Mouse (Mus musculus) intestine, postnatal 0 days (tissue): ENCODE results near the gene Lpo. TPM values are rescaled to one million over a fixed set of nuclear protein-coding genes. Genes with fewer than 3 reads are reported as not detected.

Experiments
- ATAC-seq: fragments of 200-750 bp; cut with Nextera tagmentation; 2 replicates; pipeline ENCODE4 v1.8.0; 2017; ENCODE audit warnings: mild to moderate bottlenecking, moderate TSS enrichment, moderate library complexity
- H3K27ac ChIP-seq: fragments of 300-500 bp; sonication (generic); 2 replicates; pipeline ENCODE4 v1.5.1; 2014; ENCODE audit warnings: mild to moderate bottlenecking, low read depth, low read length, moderate library complexity
- H3K27me3 ChIP-seq: fragments of 300-500 bp; sonication (generic); replicated peaks from 2 replicates; pipeline ENCODE4 v1.6.1; 2014; ENCODE audit warnings: low read length, mixed read lengths; ENCODE audit not compliant: control insufficient read depth, insufficient read depth
- H3K36me3 ChIP-seq: fragments of 300-500 bp; sonication (generic); 2 replicates; pipeline ENCODE4 v1.6.1; 2014; ENCODE audit warnings: mild to moderate bottlenecking, moderate library complexity; ENCODE audit not compliant: control insufficient read depth, insufficient read depth
- H3K4me1 ChIP-seq: fragments of 300-500 bp; sonication (generic); replicated peaks from 2 replicates; pipeline ENCODE4 v1.6.1; 2014; ENCODE audit warnings: antibody characterized with exemption, low read length, mixed read lengths; ENCODE audit not compliant: control insufficient read depth, insufficient read depth
- H3K4me2 ChIP-seq: fragments of 300-500 bp; sonication (generic); replicated peaks from 2 replicates; pipeline ENCODE4 v1.6.1; 2014; ENCODE audit warnings: low read depth, mild to moderate bottlenecking, moderate library complexity
- H3K4me3 ChIP-seq: fragments of 300-500 bp; sonication (generic); 2 replicates; pipeline ENCODE4 v1.5.1; 2014; ENCODE audit warnings: low read depth, low read length
- H3K9ac ChIP-seq: fragments of 300-500 bp; sonication (generic); 2 replicates; pipeline ENCODE4 v1.6.1; 2014; ENCODE audit warnings: mild to moderate bottlenecking, low read depth, low read length
- H3K9me3 ChIP-seq: fragments of 300-500 bp; sonication (generic); 2 replicates; pipeline ENCODE4 v1.6.1; 2016; ENCODE audit warnings: mixed run types; ENCODE audit not compliant: control insufficient read depth
- CTCF ChIP-seq: sonication (generic); IDR thresholded peaks from 2 replicates; pipeline ENCODE4 v1.5.1; 2016; ENCODE audit warnings: low read depth, mild to moderate bottlenecking, control low read depth, antibody characterized with exemption, moderate library complexity
- WGBS: fragments of 180-500 bp; shearing (Covaris S2); extraction: QIAGEN DNeasy Blood & Tissue Kit; methylation state at CpG from one replicate; pipeline ENCODE4 v1.1.7; 2014; 5-methylcytosine and 5-hydroxymethylcytosine counted together
- polyA plus RNA-seq: library from polyadenylated mRNA; unstranded; fragments of >200 nt; fragmentation: Nextera tagmentation; extraction: Ambion mirVana; gene quantifications from 2 replicates; pipeline ENCODE4 v1.2.1, GENCODE M21; 2015

The Lpo gene
- polyA plus RNA-seq, 1 experiment from 2014 or later: 0.22 TPM

- Histone ChIP-seq H3K4me2 (no peak overlapping the region), H3K36me3 (no peaks in the 10 kb centered on the region), H3K4me1 (no peaks in the 10 kb centered on the region), H3K27ac (no peak overlapping the region), H3K9ac (no peak overlapping the region), H3K4me3 (no peak overlapping the region), H3K27me3 (peaks cover 10% of the 10 kb centered on the region; the same call in 1 of the 2 replicates), H3K9me3 (no peaks in the 10 kb centered on the region)
- TF ChIP-seq CTCF: no peak
- WGBS: 76% methylated on average over 8 of the region's 8 CpGs
- no peak for ATAC-seq
Measured at GRCm38 (mm10) chr11:87814831-87815230, 13.3 kb downstream of the Lpo start.

- 55% methylated on average over 4 of the region's 4 CpGs for WGBS
- H3K36me3 ChIP-seq: no peaks in the 10 kb centered on the region
Measured at GRCm38 (mm10) chr11:87811396-87811795, 16.7 kb downstream of the Lpo start.

GRCm38 (mm10) chr11:87808236-87808635, 19.9 kb downstream of the Lpo start:
- Histone ChIP-seq H3K4me2 (no peak overlapping the region), H3K4me1 (no peaks in the 10 kb centered on the region), H3K36me3 (no peaks in the 10 kb centered on the region), H3K9ac (no peak overlapping the region), H3K9me3 (no peaks in the 10 kb centered on the region), H3K27ac (no peak overlapping the region), H3K4me3 (no peak overlapping the region), H3K27me3 (no peaks in the 10 kb centered on the region; the same call in 1 of the 2 replicates)
- no peak for TF ChIP-seq CTCF
- WGBS: 78% methylated on average over 7 of the region's 7 CpGs
- no peak for ATAC-seq

More at GRCm38 (mm10) chr11:87811396-87811795, 16.7 kb downstream of the Lpo start:
- Histone ChIP-seq H3K4me1 (no peaks in the 10 kb centered on the region), H3K9me3 (no peaks in the 10 kb centered on the region), H3K4me3 (no peak overlapping the region), H3K27me3 (peaks cover 7% of the 10 kb centered on the region; the same call in 1 of the 2 replicates), H3K9ac (no peak overlapping the region), H3K27ac (no peak overlapping the region), H3K4me2 (no peak overlapping the region)
- no peak for TF ChIP-seq CTCF
- ATAC-seq: no peak

- ATAC-seq: no peak
- Histone ChIP-seq H3K36me3 (no peaks in the 10 kb centered on the region), H3K27ac (no peak overlapping the region), H3K9me3 (no peaks in the 10 kb centered on the region), H3K9ac (no peak overlapping the region), H3K4me2 (no peak overlapping the region), H3K4me3 (no peak overlapping the region), H3K27me3 (peaks cover under 1% of the 10 kb centered on the region; the same call in 1 of the 2 replicates), H3K4me1 (no peaks in the 10 kb centered on the region)
- TF ChIP-seq CTCF: no peak
- 83% methylated on average over 6 of the region's 6 CpGs for WGBS
Measured at GRCm38 (mm10) chr11:87807433-87807832, 20.7 kb downstream of the Lpo start.

GRCm38 (mm10) chr11:87805448-87805847, 22.6 kb downstream of the Lpo start:
- Histone ChIP-seq H3K4me2 (no peak overlapping the region), H3K4me3 (no peak overlapping the region), H3K27ac (no peak overlapping the region), H3K27me3 (peaks cover 2% of the 10 kb centered on the region; the same call in 1 of the 2 replicates), H3K4me1 (no peaks in the 10 kb centered on the region), H3K9me3 (no peaks in the 10 kb centered on the region), H3K36me3 (no peaks in the 10 kb centered on the region), H3K9ac (no peak overlapping the region)
- peak; percentile 65 for TF ChIP-seq CTCF
- 69% methylated on average over 1 of the region's 1 CpGs for WGBS
- ATAC-seq: no peak

GRCm38 (mm10) chr11:87802621-87803020, 25.5 kb downstream of the Lpo start:
- ATAC-seq: no peak
- no peaks in the 10 kb centered on the region for H3K9me3 ChIP-seq
- no peaks in the 10 kb centered on the region for H3K4me1 ChIP-seq

GRCm38 (mm10) chr11:87801711-87802275, 26.3 kb downstream of the Lpo start:
- Histone ChIP-seq H3K4me3 (no peak overlapping the region), H3K9me3 (no peaks in the 10 kb centered on the region), H3K27ac (no peak overlapping the region), H3K36me3 (no peaks in the 10 kb centered on the region), H3K4me2 (no peak overlapping the region), H3K27me3 (0 out of 2 replicates have a peak, but pooled peaks cover 2% of the 10 kb centered on the region), H3K9ac (no peak overlapping the region), H3K4me1 (no peaks in the 10 kb centered on the region)
- 79% methylated on average over 22 of the region's 22 CpGs for WGBS
- no peak for ATAC-seq
- TF ChIP-seq CTCF: no peak

More at GRCm38 (mm10) chr11:87802621-87803020, 25.5 kb downstream of the Lpo start:
- Histone ChIP-seq H3K4me2 (no peak overlapping the region), H3K36me3 (no peaks in the 10 kb centered on the region), H3K4me3 (no peak overlapping the region), H3K9ac (no peak overlapping the region), H3K27me3 (0 out of 2 replicates have a peak, but pooled peaks cover 2% of the 10 kb centered on the region), H3K27ac (no peak overlapping the region)
- 48% methylated on average over 14 of the region's 14 CpGs for WGBS
- peak; percentile 81 for TF ChIP-seq CTCF
